Mouse (Mus musculus) bone marrow macrophage, adult 2 months (primary cell): ENCODE data around the gene Zfyve28.

Experiments
- CTCF ChIP-seq: IDR thresholded peaks from 2 replicates; pipeline ENCODE4 v1.5.1; 2012; ENCODE audit warnings: low read depth, mild to moderate bottlenecking, low read length, moderate library complexity
- POLR2A ChIP-seq: IDR thresholded peaks from 2 replicates; pipeline ENCODE4 v1.6.1; 2012; ENCODE audit warnings: mild to moderate bottlenecking, low read depth, low read length, borderline replicate concordance

DNA sequence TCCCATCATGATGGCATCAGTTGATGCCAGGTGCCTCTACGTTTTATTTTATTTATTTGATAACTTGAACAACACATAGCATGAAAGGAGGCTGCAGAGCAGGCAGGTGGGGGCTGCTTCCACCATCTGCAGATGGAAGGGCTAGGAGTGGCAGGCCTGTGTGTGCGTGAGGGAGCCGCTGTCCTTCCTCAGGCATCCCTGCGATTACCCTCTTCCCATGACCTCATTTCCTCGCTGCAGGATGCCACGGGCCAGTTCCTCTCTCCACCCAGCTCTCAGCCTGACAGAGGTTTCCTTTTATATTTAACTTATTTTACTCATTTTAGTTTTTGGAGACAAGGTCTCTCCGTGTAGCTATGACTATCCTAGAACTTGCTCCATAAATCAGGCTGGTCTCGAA is 33.9 kb downstream of the Zfyve28 start:
- TF ChIP-seq CTCF (no peak), POLR2A (no peak)
